Mouse (Mus musculus): ENCODE results near the gene Gpr61. TPM values are rescaled to one million over a fixed set of nuclear protein-coding genes. Genes with fewer than 3 reads are reported as not detected.

Gene Gpr61
- total RNA-seq, 2 experiments from 2014 or later = 18.1 to 19.1 TPM

DNA sequence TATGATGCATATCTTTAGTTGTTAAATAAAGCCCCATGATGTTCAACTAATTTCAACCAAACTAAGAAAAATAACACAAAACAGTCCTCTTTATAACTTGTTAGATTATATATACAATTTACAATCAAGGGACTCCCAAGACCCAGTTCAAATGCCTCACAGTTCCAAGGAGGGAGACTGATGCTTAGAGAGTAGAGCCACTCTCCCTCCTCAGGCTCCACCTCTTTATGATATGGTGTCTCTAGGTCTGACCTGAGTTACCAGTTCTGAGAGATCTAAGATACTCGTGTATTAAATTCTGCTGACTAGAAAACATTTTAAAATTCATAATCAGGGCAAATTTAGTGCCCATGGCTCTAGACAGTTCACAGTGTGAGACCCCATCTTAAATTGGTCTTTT is 15.6 kb downstream of the Gpr61 start:
- intact Hi-C loops (cut with DNase I) = no loop called here

DNA sequence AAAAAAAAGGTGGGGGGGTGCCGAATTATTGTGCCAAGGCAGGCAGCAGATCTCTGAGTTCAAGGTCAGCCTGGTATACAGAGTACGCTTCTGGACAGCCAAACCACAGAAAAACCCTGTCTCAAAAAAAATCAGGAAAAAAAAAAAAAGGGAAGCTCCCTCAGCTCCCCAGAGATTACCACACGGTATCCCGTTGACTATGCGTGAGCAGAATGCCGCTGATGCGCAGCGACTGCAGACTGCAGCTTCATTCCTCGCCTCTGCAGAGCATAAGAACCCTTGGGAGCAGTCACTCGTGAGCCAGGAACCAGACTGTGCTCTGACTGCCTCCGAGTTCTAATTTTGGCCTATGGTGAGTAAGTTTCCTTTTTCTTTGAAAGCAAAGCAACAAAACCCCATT is 20.0 kb downstream of the Gpr61 start:
- intact Hi-C loops (cut with DNase I) = no loop called here
- DNase-seq (ENCODE audit: low spot score in 2 of 2) = peak; percentile 70 to 76

More for the DNA sequence above, 15.6 kb downstream of the Gpr61 start:
- DNase-seq (ENCODE audit: low spot score in 2 of 2) = no peak

GRCm38 (mm10) chr3:108132484-108132883 is 22.2 kb downstream of the Gpr61 start:
- DNase-seq (ENCODE audit: low spot score in 2 of 2) = no peak
- intact Hi-C loops (cut with DNase I) = no loop called here

DNA sequence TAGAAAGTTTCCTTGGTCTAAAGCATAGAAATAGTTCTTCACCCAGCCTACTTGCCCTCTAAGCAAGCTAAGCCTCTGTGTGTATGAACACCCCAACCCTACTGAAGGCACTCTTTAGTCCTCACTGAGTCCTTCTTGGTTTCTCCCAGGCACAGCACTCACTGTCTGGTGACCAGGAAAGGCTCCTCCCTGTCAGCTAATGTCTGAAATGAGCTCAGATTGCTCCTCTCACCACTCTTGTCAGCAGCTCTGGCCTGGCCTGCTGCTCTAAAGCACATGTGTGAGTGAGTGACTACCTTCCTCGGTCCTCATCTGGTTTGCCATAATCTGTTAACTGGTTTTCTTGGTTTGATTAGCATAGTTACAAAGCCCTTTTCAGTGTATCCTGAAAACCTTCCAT is 22.9 kb downstream of the Gpr61 start:
- intact Hi-C loops (cut with DNase I) = no loop called here
- DNase-seq (ENCODE audit: low spot score in 2 of 2) = no peak

DNA sequence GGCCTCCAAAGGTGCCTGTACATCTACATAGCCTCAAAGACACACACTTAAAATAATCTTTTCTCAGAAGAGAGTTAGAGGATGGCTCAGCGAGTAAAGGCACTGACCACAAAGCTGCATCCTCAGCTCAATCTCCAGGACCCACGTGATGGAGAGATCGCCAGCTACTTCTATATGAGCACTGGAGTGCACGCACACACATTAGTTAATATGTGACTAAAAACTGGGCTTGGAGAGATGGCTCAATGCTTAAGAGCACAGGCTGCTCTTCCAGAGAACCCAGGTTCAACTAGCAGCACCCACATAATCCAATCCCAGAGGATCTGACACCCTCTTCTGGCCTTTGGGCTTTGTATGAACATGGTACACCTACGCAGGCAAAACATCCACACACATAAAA is 23.5 kb downstream of the Gpr61 start:
- DNase-seq (ENCODE audit: low spot score in 2 of 2) = no peak
- intact Hi-C loops (cut with DNase I) = no loop called here

- DNase-seq (ENCODE audit: low spot score in 2 of 2) = no peak
- intact Hi-C loops (cut with DNase I) = no loop called here
Observed at GRCm38 (mm10) chr3:108129804-108130203, 24.9 kb downstream of the Gpr61 start.

- intact Hi-C loops (cut with DNase I) = no loop called here
- no peak for DNase-seq (ENCODE audit: low spot score in 2 of 2)
Observed at GRCm38 (mm10) chr3:108129367-108129766, 25.3 kb downstream of the Gpr61 start.

DNA sequence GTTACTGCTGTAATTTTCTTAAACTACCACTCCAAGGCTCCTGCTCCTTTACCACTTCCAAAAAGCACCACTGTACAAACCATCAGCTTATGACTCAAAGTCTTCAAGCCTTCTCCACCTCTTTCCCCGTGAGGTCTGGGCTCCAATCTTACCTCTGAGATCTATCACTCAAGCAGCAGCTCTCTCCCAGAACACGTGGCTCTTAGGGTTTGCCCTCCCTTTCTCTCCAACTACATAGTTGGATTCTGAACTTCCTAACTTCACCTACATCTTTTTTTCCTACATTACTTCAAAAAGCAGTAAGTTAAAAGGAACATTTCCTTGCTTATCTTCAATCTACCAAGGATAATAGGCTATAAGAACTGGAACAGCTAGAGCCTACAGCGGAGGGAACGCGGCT is 26.2 kb downstream of the Gpr61 start:
- intact Hi-C loops (cut with DNase I) = no loop called here
- DNase-seq (ENCODE audit: low spot score in 2 of 2) = no peak

DNA sequence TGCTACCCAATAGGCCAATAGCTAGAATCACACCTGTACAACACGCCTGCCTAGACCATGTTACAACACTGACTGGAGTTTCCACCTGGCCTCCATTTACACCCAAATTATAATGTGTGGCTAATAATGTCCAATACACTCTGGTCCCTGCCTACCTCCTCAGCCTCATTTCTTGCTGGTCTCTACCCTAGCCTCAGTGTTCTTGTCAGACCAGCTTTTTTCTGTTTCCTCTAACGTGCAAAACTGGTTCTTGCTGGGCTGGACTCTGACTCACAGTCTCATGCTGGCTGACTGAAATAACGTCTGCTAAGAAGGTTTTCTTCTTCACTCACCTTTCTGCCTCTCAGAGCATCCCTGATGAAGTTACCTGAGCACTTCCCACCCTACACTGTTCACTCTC is 28.4 kb downstream of the Gpr61 start:
- intact Hi-C loops (cut with DNase I) = no loop called here
- DNase-seq (ENCODE audit: low spot score in 2 of 2) = no peak

DNA sequence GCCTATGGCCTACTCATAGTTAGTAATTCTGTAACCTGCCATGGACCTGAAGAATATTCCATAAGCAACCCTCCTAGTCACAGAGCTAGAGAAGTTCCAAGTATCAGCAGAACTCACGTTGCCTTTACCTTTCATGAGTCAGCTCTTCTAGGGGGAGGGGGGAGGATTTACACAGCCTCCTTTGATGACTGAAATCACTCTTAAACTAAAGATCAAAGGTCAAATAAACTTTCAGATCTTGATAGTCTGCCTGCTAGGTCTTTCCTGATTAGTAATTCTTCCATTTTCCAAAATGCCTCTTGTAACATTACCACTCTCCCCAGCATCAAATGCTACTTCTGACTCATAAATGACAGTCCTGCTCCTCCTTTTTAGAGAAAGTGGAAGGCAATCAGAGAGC is 30.6 kb downstream of the Gpr61 start:
- intact Hi-C loops (cut with DNase I) = no loop called here
- DNase-seq (ENCODE audit: low spot score in 2 of 2) = no peak

DNA sequence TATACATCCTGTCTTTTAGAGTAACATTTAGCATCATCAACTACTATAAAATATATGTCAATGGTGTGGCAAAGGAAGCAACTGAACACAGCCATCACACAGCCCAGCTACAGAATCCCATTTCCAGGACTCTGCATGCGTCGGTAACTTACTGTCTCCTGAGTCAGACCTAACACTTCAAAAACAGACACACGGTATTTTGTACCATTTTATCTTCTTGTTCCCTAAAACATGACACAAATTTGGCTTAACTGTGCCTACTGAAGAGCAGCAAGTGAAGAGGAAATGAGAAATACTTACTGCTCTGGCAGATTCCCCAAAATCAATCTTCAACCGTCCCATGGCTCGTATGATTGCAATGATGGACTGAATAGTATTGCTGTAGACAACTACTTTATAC is 31.4 kb downstream of the Gpr61 start:
- intact Hi-C loops (cut with DNase I) = no loop called here
- DNase-seq (ENCODE audit: low spot score in 2 of 2) = no peak

GRCm38 (mm10) chr3:108121101-108121500 is 33.6 kb downstream of the Gpr61 start:
- DNase-seq (ENCODE audit: low spot score in 2 of 2) = no peak
- intact Hi-C loops (cut with DNase I) = no loop called here

DNA sequence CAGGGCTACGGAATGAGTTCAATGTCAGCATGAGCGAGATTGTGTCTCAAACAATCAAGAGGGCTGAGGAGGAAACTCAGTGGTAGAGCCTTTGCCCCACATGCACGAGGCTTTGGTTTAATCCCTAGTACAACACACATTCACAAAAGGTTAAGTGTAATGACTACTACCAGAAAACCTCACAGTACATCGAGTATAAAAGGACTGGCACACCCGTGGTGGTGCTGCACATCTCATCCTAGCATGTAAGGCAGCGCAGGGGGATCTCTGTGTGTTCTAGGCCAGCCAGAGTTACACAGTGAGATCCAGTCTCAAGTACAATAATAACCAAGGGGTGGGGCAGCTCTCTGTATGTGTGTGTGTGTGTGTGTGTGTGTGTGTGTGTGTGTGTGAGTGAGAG is 37.2 kb downstream of the Gpr61 start:
- intact Hi-C loops (cut with DNase I) = loop anchor here (5.0 kb wide), 1 partner anchor 45 kb away; no protein-coding TSS in a partner anchor
- no peak for DNase-seq (ENCODE audit: low spot score in 2 of 2)

DNA sequence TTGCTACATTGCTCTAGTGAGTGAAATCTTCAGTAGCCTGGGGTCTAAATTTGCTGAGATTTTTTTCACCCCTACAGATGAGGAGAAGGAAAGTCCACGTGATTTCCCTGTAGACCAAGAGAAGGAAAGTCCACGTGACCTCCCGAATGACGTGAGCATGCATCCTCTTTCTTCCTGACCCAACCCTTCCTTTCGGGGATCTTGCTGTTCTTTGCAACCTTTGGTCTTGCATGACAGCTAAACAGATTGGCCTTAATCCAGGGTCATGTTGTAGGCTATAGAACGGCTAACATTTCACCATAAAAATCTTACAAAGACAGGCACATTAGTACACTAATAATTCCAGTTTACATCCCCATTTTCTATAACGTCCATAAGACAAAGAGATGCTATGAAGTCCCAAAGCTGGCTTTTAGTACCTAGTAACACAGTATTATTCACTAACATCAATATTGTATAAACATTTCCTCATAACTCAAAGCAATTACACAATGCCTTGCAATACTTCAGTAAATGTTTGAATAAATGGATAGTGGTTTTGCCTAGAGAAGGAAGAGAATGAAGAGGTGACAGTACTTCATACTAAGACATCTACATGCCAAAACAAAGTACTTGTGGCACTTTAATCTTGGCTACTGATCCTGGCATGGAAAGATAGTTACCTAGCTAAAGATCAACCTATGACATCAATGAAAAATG is 40.9 kb downstream of the Gpr61 start:
- no peak for DNase-seq (ENCODE audit: low spot score in 2 of 2)
- intact Hi-C loops (cut with DNase I) = no loop called here

GRCm38 (mm10) chr3:108112666-108113065 is 42.0 kb downstream of the Gpr61 start:
- intact Hi-C loops (cut with DNase I) = no loop called here
- DNase-seq (ENCODE audit: low spot score in 2 of 2) = no peak

- no peak for DNase-seq (ENCODE audit: low spot score in 2 of 2)
- intact Hi-C loops (cut with DNase I) = no loop called here
Observed at GRCm38 (mm10) chr3:108112246-108112645, 42.4 kb downstream of the Gpr61 start.

DNA sequence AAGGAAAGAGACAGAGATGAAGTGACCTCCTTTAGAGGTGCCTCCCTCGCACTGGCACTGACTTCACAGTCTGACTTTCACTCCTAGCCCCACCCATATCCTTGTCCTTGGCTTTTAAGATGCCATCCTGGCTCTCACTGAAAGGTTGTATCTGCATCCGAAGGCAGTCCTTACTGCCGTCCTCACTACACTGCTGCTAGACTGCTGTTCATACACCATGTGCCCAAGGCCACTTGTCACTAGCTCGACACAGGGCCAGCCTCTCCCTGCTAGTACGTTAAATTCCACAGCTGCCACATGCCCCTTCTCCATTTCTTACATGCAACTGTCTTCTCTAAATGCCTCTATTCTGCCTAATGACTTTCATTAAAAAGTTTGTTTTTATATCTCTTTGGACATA is 43.4 kb downstream of the Gpr61 start:
- no peak for DNase-seq (ENCODE audit: low spot score in 2 of 2)
- intact Hi-C loops (cut with DNase I) = no loop called here

GRCm38 (mm10) chr3:108105281-108105680 is 49.4 kb downstream of the Gpr61 start:
- intact Hi-C loops (cut with DNase I) = no loop called here
- no peak for DNase-seq (ENCODE audit: low spot score in 2 of 2)

DNA sequence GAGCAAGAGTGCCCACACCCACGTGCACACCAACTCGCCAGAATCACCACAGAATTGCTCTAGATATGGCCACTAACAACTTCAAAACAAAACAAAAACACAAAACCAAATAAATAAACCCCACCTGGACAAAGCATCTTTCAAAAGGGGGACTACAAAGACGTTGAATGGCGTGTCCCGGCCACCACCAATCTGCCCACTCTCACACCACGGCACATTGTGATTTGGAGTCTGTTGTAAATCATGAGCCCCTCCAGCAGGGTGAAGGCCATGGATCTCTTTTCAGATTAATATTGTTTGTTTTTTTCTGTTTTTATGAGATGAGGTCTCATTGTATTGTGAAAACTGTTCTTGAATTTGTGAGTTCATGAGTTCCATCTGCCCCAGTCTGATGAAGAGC is 52.6 kb downstream of the Gpr61 start:
- intact Hi-C loops (cut with DNase I) = no loop called here
- no peak for DNase-seq (ENCODE audit: low spot score in 2 of 2)

DNA sequence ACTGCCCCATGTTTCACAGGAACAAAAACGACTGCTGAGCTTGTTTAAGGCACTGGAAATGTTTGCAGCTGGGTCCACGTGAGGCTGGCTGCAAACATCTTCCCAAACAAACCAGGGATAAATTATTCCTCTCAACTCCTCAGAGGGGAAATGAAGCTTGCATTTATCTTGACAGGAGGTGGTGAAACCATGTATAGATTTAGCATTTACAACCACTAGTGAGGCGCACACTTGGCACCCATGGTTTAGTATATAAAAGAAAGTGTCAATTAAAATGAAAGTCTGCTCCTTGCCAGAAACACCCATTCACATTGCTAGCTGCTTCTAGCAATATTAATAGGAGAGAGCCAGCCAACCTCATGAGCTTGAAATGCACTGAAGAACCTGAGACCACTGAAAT is 53.1 kb downstream of the Gpr61 start:
- DNase-seq (ENCODE audit: low spot score in 2 of 2) = no peak
- intact Hi-C loops (cut with DNase I) = no loop called here

Data from left cerebral cortex, postnatal 36 days (tissue).